Comparison of ENCODE assay signal across 8 mouse cellular contexts in genomic region chr5:114356936-114357751, GRCm38 (mm10). TPM values are rescaled to one million over a fixed set of nuclear protein-coding genes. Genes with fewer than 3 reads are reported as not detected.
DNase-seq lines count a peak whose midpoint lies in the region; ATAC-seq lines count a peak whose summit lies in the region.

No protein-coding gene starts in this region.

- H3K9me3 ChIP-seq in forebrain, embryonic 10.5 days: no peaks in the 10 kb centered on the region
- H3K9me3 ChIP-seq in forebrain, embryonic 11.5 days (ENCODE audit: control insufficient read depth, low read length): no peaks in the 10 kb centered on the region
- no peaks in the 10 kb centered on the region for H3K9me3 ChIP-seq in forebrain, embryonic 13.5 days (replicated peaks)
- H3K9me3 ChIP-seq in intestine, embryonic 16.5 days (ENCODE audit: control insufficient read depth, low read length): no peaks in the 10 kb centered on the region
- H3K9me3 ChIP-seq in stomach, embryonic 16.5 days (replicated peaks; ENCODE audit: control insufficient read depth, low read length): no peaks in the 10 kb centered on the region

- 62% methylated on average over 23 of the region's 23 CpGs for WGBS in forebrain, embryonic 10.5 days
- WGBS in forebrain, embryonic 11.5 days: 55% methylated on average over 23 of the region's 23 CpGs
- 61% methylated on average over 23 of the region's 23 CpGs for WGBS in forebrain, embryonic 13.5 days
- WGBS in intestine, embryonic 16.5 days: 31% methylated on average over 23 of the region's 23 CpGs
- WGBS in stomach, embryonic 16.5 days: 25% methylated on average over 23 of the region's 23 CpGs

- peak; percentile 24 for DNase-seq in forebrain, embryonic 10.5 days (ENCODE audit: extremely low spot score, low spot score)
- no peak for DNase-seq in forebrain, embryonic 11.5 days (ENCODE audit: low spot score)
- DNase-seq in ES-CJ7 (ENCODE audit: low read depth, low spot score): peak; percentile 56
- peak; percentile 36 for DNase-seq in lung, postnatal 14 days
- no peak for DNase-seq in ovary, postnatal 10 days (ENCODE audit: low spot score)

- no peak for ATAC-seq in forebrain, embryonic 11.5 days (replicated peaks; ENCODE audit: low FRiP score)
- peak; percentile 46 for ATAC-seq in forebrain, embryonic 13.5 days
- peak; percentile 87 for ATAC-seq in intestine, embryonic 16.5 days
- ATAC-seq in stomach, embryonic 16.5 days (ENCODE audit: insufficient read depth, low FRiP score): peak; percentile 84

- H3K4me3 ChIP-seq in forebrain, embryonic 10.5 days: no peak overlapping the region
- no peak overlapping the region for H3K4me3 ChIP-seq in forebrain, embryonic 11.5 days (ENCODE audit: low read depth, low read length)
- no peak overlapping the region for H3K4me3 ChIP-seq in forebrain, embryonic 13.5 days
- H3K4me3 ChIP-seq in intestine, embryonic 16.5 days (ENCODE audit: low read length): peak overlapping the region; percentile 29
- peak overlapping the region; percentile 31 for H3K4me3 ChIP-seq in stomach, embryonic 16.5 days (replicated peaks; ENCODE audit: low read length)

- H3K4me1 ChIP-seq in forebrain, embryonic 10.5 days: peaks cover 25% of the 10 kb centered on the region
- H3K4me1 ChIP-seq in forebrain, embryonic 11.5 days (replicated peaks; ENCODE audit: control insufficient read depth, insufficient read depth, low read length): peaks cover 3% of the 10 kb centered on the region; the same call in 1 of the 2 replicates
- peaks cover 21% of the 10 kb centered on the region for H3K4me1 ChIP-seq in forebrain, embryonic 13.5 days
- peaks cover 17% of the 10 kb centered on the region for H3K4me1 ChIP-seq in intestine, embryonic 16.5 days (ENCODE audit: control insufficient read depth, insufficient read depth, low read length)
- peaks cover 28% of the 10 kb centered on the region for H3K4me1 ChIP-seq in stomach, embryonic 16.5 days (ENCODE audit: control insufficient read depth, insufficient read depth, low read length)

- H3K36me3 ChIP-seq in forebrain, embryonic 10.5 days (replicated peaks): peaks cover 32% of the 10 kb centered on the region
- no peaks in the 10 kb centered on the region; the same call in 1 of the 2 replicates for H3K36me3 ChIP-seq in forebrain, embryonic 11.5 days (ENCODE audit: control insufficient read depth, insufficient read depth, low read length)
- peaks cover 19% of the 10 kb centered on the region for H3K36me3 ChIP-seq in forebrain, embryonic 13.5 days (ENCODE audit: poor library complexity, severe bottlenecking)
- H3K36me3 ChIP-seq in intestine, embryonic 16.5 days (ENCODE audit: control insufficient read depth, insufficient read depth, low read length): no peaks in the 10 kb centered on the region
- H3K36me3 ChIP-seq in stomach, embryonic 16.5 days (ENCODE audit: control insufficient read depth, insufficient read depth, low read length): no peaks in the 10 kb centered on the region

- no peaks in the 10 kb centered on the region for H3K27me3 ChIP-seq in forebrain, embryonic 10.5 days (ENCODE audit: poor library complexity, severe bottlenecking)
- no peaks in the 10 kb centered on the region for H3K27me3 ChIP-seq in forebrain, embryonic 11.5 days (ENCODE audit: control insufficient read depth, insufficient read depth, low read length)
- no peaks in the 10 kb centered on the region for H3K27me3 ChIP-seq in forebrain, embryonic 13.5 days
- H3K27me3 ChIP-seq in intestine, embryonic 16.5 days (replicated peaks; ENCODE audit: control insufficient read depth, insufficient read depth, low read length): no peaks in the 10 kb centered on the region
- no peaks in the 10 kb centered on the region for H3K27me3 ChIP-seq in stomach, embryonic 16.5 days (ENCODE audit: control insufficient read depth, insufficient read depth, low read length)

- H3K4me2 ChIP-seq in forebrain, embryonic 11.5 days (ENCODE audit: low read depth, low read length, severe bottlenecking): no peak overlapping the region
- H3K4me2 ChIP-seq in forebrain, embryonic 13.5 days: peak overlapping the region; percentile 14; the same call in 1 of the 2 replicates
- H3K4me2 ChIP-seq in intestine, embryonic 16.5 days (ENCODE audit: low read depth, low read length): peak overlapping the region; percentile 49
- H3K4me2 ChIP-seq in stomach, embryonic 16.5 days (ENCODE audit: low read depth, low read length): peak overlapping the region; percentile 53

- no peak overlapping the region for H3K9ac ChIP-seq in forebrain, embryonic 11.5 days (ENCODE audit: low read length)
- H3K9ac ChIP-seq in forebrain, embryonic 13.5 days: peak overlapping the region; percentile 40; the same call in 1 of the 2 replicates
- peak overlapping the region; percentile 40 for H3K9ac ChIP-seq in intestine, embryonic 16.5 days (ENCODE audit: low read depth, low read length)
- H3K9ac ChIP-seq in stomach, embryonic 16.5 days (ENCODE audit: low read length): peak overlapping the region; percentile 63

- H3K27ac ChIP-seq in forebrain, embryonic 10.5 days: peak overlapping the region; percentile 13; the same call in 1 of the 2 replicates
- H3K27ac ChIP-seq in forebrain, embryonic 11.5 days (ENCODE audit: low read depth, low read length): no peak overlapping the region
- H3K27ac ChIP-seq in forebrain, embryonic 13.5 days: no peak overlapping the region; the same call in 1 of the 2 replicates
- peak overlapping the region; percentile 90 for H3K27ac ChIP-seq in intestine, embryonic 16.5 days (ENCODE audit: low read length)
- H3K27ac ChIP-seq in stomach, embryonic 16.5 days (ENCODE audit: low read length): peak overlapping the region; percentile 98

RNA-seq across cellular contexts. Expression of gene Kctd10, which starts 23.2 kb away (rescaled TPM):
- 87.2 and 90.2 TPM in 2 replicates for polyA plus RNA-seq in forebrain, embryonic 10.5 days (2016; fragmentation: Nextera tagmentation; extraction: Ambion mirVana)
- 86.4 and 93.3 TPM in 2 replicates for polyA plus RNA-seq in forebrain, embryonic 11.5 days (2014; fragmentation: Nextera tagmentation; extraction: Ambion mirVana)
- polyA plus RNA-seq in forebrain, embryonic 13.5 days (2015; fragmentation: Nextera tagmentation; extraction: Ambion mirVana): 81.3 and 89.7 TPM in 2 replicates
- polyA plus RNA-seq in intestine, embryonic 16.5 days (2015; fragmentation: Nextera tagmentation; extraction: Ambion mirVana): 132 and 137 TPM in 2 replicates
- 145 and 161 TPM in 2 replicates for polyA plus RNA-seq in stomach, embryonic 16.5 days (2015; fragmentation: Nextera tagmentation; extraction: Ambion mirVana)

RNA-seq across cellular contexts. Expression of gene Ube3b, which starts 23.3 kb away (rescaled TPM):
- polyA plus RNA-seq in forebrain, embryonic 10.5 days (2016; fragmentation: Nextera tagmentation; extraction: Ambion mirVana): 49.4 and 51.3 TPM in 2 replicates
- polyA plus RNA-seq in forebrain, embryonic 11.5 days (2014; fragmentation: Nextera tagmentation; extraction: Ambion mirVana): 52.9 and 59.6 TPM in 2 replicates
- polyA plus RNA-seq in forebrain, embryonic 13.5 days (2015; fragmentation: Nextera tagmentation; extraction: Ambion mirVana): 34.0 and 41.7 TPM in 2 replicates
- 36.4 and 43.5 TPM in 2 replicates for polyA plus RNA-seq in intestine, embryonic 16.5 days (2015; fragmentation: Nextera tagmentation; extraction: Ambion mirVana)
- 42.5 and 48.1 TPM in 2 replicates for polyA plus RNA-seq in stomach, embryonic 16.5 days (2015; fragmentation: Nextera tagmentation; extraction: Ambion mirVana)

Comparison
In these comparisons a context has a peak if more than half of its experiments do, and no peak if none do; other contexts are left out.
1. DNase-seq: peak in forebrain, embryonic 10.5 days (single experiment), ES-CJ7 (single experiment) and lung, postnatal 14 days (single experiment); none in forebrain, embryonic 11.5 days (single experiment) and ovary, postnatal 10 days (single experiment).
2. H3K27ac ChIP-seq: peak in forebrain, embryonic 10.5 days (single experiment), intestine, embryonic 16.5 days (single experiment) and stomach, embryonic 16.5 days (single experiment); none in forebrain, embryonic 11.5 days (single experiment) and forebrain, embryonic 13.5 days (single experiment).
3. H3K4me3 ChIP-seq: peak in intestine, embryonic 16.5 days (single experiment) and stomach, embryonic 16.5 days (single experiment); none in forebrain, embryonic 10.5 days (single experiment), forebrain, embryonic 11.5 days (single experiment) and forebrain, embryonic 13.5 days (single experiment).